Mouse (Mus musculus) kidney, adult 2 months (tissue): ENCODE data around the gene Ift88. TPM values are rescaled to one million over a fixed set of nuclear protein-coding genes. Genes with fewer than 3 reads are reported as not detected.

Source experiments
- DNase-seq: peaks from one replicate; pipeline ENCODE4 v3.0.0; 2021
- H3K27ac ChIP-seq: fragments of 200-500 bp; 2 replicates; pipeline ENCODE4 v1.5.1; 2012; ENCODE audit warnings: low read depth, low read length, control low read depth, inconsistent platforms; ENCODE audit not compliant: insufficient read depth
- H3K27me3 ChIP-seq: fragments of 200-500 bp; replicated peaks from 2 replicates; pipeline ENCODE4 v1.6.1; 2012; ENCODE audit warnings: mild to moderate bottlenecking, moderate library complexity, low read length, inconsistent platforms; ENCODE audit not compliant: control insufficient read depth, insufficient read depth
- H3K36me3 ChIP-seq: fragments of 200-500 bp; 2 replicates; pipeline ENCODE4 v1.6.1; 2012; ENCODE audit warnings: mild to moderate bottlenecking, moderate library complexity, low read length, inconsistent platforms; ENCODE audit not compliant: control insufficient read depth, insufficient read depth
- H3K4me1 ChIP-seq: fragments of 200-500 bp; 2 replicates; pipeline ENCODE4 v1.6.1; 2011; ENCODE audit warnings: low read length; ENCODE audit not compliant: control insufficient read depth, insufficient read depth
- H3K4me3 ChIP-seq: fragments of 200-500 bp; 2 replicates; pipeline ENCODE4 v1.5.1; 2011; ENCODE audit warnings: mild to moderate bottlenecking, low read depth, low read length, control low read depth; ENCODE audit not compliant: insufficient read depth
- CTCF ChIP-seq: fragments of 200-500 bp; conservative IDR thresholded peaks from 2 replicates; pipeline ENCODE4 v1.5.1; 2011; ENCODE audit warnings: low read depth, mild to moderate bottlenecking, control low read depth, low read length, moderate library complexity, mixed read lengths; ENCODE audit not compliant: insufficient read depth, insufficient read length
- POLR2A ChIP-seq: fragments of 200-500 bp; IDR thresholded peaks from one replicate; pipeline ENCODE4 v1.6.1; 2011; ENCODE audit warnings: low read depth, low read length, control low read depth
- WGBS: fragments of 180-500 bp; shearing (Covaris S2); methylation state at CpG from one replicate; pipeline ENCODE4 v1.1.7; 2018; 5-methylcytosine and 5-hydroxymethylcytosine counted together
- polyA plus RNA-seq: library from polyadenylated mRNA; depleted of rRNA; stranded (reverse); fragments of >200 nt; gene quantifications from 2 replicates; pipeline ENCODE4 v1.2.3, GENCODE M21; 2012

Gene Ift88
- polyA plus RNA-seq, 1 experiment, result 6.7 TPM

- H3K4me1 ChIP-seq, result no peaks in the 10 kb centered on the region; the same call in 1 of the 2 replicates
- no peak overlapping the region for H3K27ac ChIP-seq
- no peaks in the 10 kb centered on the region for H3K36me3 ChIP-seq
- no peak overlapping the region for H3K4me3 ChIP-seq
- DNase-seq, result no peak
- no peaks in the 10 kb centered on the region for H3K27me3 ChIP-seq
- 64% methylated on average over 9 of the region's 9 CpGs for WGBS
- TF ChIP-seq POLR2A (no peak), CTCF (no peak)
Observed at GRCm38 (mm10) chr14:57536820-57537219, 113.0 kb downstream of the Ift88 start.

- H3K4me1 ChIP-seq, result no peaks in the 10 kb centered on the region; the same call in 1 of the 2 replicates
- WGBS, result 53% methylated on average over 16 of the region's 16 CpGs
- H3K4me3 ChIP-seq, result no peak overlapping the region
- no peaks in the 10 kb centered on the region for H3K36me3 ChIP-seq
- no peaks in the 10 kb centered on the region for H3K27me3 ChIP-seq
- no peak overlapping the region for H3K27ac ChIP-seq
- no peak for TF ChIP-seq POLR2A
- TF ChIP-seq CTCF, result no peak
- no peak for DNase-seq
Observed at GRCm38 (mm10) chr14:57537261-57538015, 113.6 kb downstream of the Ift88 start.

GRCm38 (mm10) chr14:57540683-57541082 is 116.8 kb downstream of the Ift88 start:
- no peak for TF ChIP-seq CTCF
- Histone ChIP-seq H3K27me3 (no peaks in the 10 kb centered on the region), H3K4me1 (no peaks in the 10 kb centered on the region), H3K27ac (no peak overlapping the region), H3K4me3 (no peak overlapping the region), H3K36me3 (no peaks in the 10 kb centered on the region)
- DNase-seq, result no peak
- 78% methylated on average over 11 of the region's 11 CpGs for WGBS

GRCm38 (mm10) chr14:57542231-57542630 is 118.4 kb downstream of the Ift88 start:
- H3K27me3 ChIP-seq, result no peaks in the 10 kb centered on the region
- H3K4me3 ChIP-seq, result no peak overlapping the region
- TF ChIP-seq POLR2A (no peak), CTCF (no peak)
- H3K4me1 ChIP-seq, result no peaks in the 10 kb centered on the region
- H3K36me3 ChIP-seq, result no peaks in the 10 kb centered on the region
- no peak overlapping the region for H3K27ac ChIP-seq
- DNase-seq, result no peak
- 85% methylated on average over 34 of the region's 34 CpGs for WGBS

- Histone ChIP-seq H3K36me3 (no peaks in the 10 kb centered on the region), H3K4me3 (no peak overlapping the region), H3K27ac (no peak overlapping the region), H3K4me1 (no peaks in the 10 kb centered on the region), H3K27me3 (no peaks in the 10 kb centered on the region)
- no peak for TF ChIP-seq CTCF
- TF ChIP-seq POLR2A, result no peak
- no peak for DNase-seq
- 91% methylated on average over 13 of the region's 13 CpGs for WGBS
Observed at GRCm38 (mm10) chr14:57543420-57544039, 119.7 kb downstream of the Ift88 start.

GRCm38 (mm10) chr14:57545526-57545925 is 121.7 kb downstream of the Ift88 start:
- Histone ChIP-seq H3K27ac (no peak overlapping the region), H3K4me1 (no peaks in the 10 kb centered on the region), H3K27me3 (no peaks in the 10 kb centered on the region), H3K36me3 (no peaks in the 10 kb centered on the region), H3K4me3 (no peak overlapping the region)
- 83% methylated on average over 17 of the region's 17 CpGs for WGBS
- no peak for TF ChIP-seq POLR2A
- no peak for TF ChIP-seq CTCF
- no peak for DNase-seq

- H3K4me1 ChIP-seq, result no peaks in the 10 kb centered on the region
- WGBS, result 93% methylated on average over 8 of the region's 8 CpGs
- TF ChIP-seq POLR2A, result no peak
- no peak for TF ChIP-seq CTCF
- DNase-seq, result no peak
- no peaks in the 10 kb centered on the region for H3K27me3 ChIP-seq
- no peaks in the 10 kb centered on the region for H3K36me3 ChIP-seq
- no peak overlapping the region for H3K4me3 ChIP-seq
- H3K27ac ChIP-seq, result no peak overlapping the region
Observed at GRCm38 (mm10) chr14:57546131-57546530, 122.3 kb downstream of the Ift88 start.
